Mouse (Mus musculus) retina, embryonic 14.5 days (tissue): Measurements from ENCODE around the gene Fam89b.
"Not testable (repeated sequence)": the region's sequence is repeated elsewhere in the genome, so short reads cannot be mapped to it uniquely, and the experiment has no call there.

Experiments
- DNase-seq: peaks from one replicate; pipeline ENCODE4 v3.0.0-alpha.2; 2015; ENCODE audit warnings: low spot score

The Fam89b gene

DNA sequence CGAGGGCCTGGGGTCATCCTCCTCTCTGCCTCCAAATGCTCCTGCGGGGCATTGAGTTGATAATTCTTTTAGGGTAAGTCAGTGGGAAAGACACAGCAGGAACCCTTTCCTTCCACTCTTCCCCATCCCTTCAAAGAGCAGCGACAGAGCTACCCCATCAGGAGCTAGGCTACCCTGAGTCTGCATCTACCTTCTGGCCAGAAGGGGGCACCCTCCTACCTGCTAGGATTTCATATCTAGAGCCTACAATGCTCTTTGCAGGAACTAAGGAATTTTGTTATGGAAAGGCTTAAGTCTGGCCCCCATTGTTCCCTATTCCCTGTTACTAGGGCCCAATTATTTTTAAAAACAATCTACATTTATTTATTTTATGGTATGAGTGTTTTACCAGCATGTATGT is 18.2 kb downstream of the Fam89b start:
- peak; percentile 76 for DNase-seq

DNA sequence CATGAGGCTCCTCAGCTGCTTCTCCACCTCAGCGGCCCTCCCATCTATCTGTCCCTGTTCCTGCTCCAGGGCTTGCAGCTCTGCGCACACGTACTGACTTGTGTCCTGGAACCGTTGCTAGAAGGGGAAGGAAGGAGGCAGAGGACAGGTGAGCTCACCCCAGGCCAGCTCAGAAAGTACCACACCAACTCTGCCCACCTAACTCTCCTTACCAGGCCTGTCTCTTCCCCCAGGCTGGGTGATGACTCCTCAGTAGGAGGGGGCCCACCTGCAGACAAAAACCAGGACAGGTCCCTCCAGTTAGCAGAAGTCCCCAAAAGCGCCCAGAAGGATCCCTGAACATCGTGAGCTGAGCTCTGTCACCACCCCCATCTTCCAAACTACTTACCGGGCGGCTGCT is 18.9 kb downstream of the Fam89b start:
- DNase-seq, result no peak

GRCm38 (mm10) chr19:5710068-5710467 is 19.4 kb downstream of the Fam89b start:
- no peak for DNase-seq

- no peak for DNase-seq
These were observed 24.5 kb downstream of the Fam89b start for GRCm38 (mm10) chr19:5704801-5705571.

- DNase-seq, result no peak
These were observed 25.2 kb downstream of the Fam89b start, which contains the start of gene Kcnk7 for GRCm38 (mm10) chr19:5704163-5704800. Kcnk7 (plus strand) TSS chr19:5704367.

DNA sequence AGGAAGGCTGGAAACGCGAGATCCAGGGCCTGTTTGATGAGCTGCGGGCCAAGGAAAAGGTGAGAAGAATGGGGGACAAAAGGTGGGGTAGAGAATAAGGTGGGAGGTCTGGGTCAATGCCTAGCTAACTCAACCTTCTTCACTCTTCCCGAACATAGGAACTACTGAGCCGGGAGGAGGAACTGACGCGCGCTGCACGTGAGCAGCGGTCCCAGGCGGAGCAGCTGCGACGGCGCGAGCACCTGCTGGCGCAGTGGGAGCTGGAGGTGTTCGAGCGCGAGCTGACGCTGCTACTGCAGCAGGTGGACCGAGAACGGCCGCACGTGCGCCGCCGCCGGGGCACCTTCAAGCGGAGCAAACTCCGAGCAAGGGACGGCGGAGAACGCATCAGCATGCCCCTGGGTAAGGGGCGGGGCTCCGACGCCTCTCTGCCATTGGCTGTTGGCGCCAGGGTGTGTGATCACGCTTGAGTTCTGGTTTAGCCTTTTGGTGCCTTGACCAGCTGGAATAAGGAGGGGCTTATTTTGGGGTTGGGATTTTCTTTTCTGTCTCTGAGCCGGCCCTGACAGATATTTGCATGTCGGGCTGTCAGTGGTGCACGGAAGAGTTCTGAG is 33.5 kb downstream of the Fam89b start:
- peak; percentile 57 for DNase-seq

DNA sequence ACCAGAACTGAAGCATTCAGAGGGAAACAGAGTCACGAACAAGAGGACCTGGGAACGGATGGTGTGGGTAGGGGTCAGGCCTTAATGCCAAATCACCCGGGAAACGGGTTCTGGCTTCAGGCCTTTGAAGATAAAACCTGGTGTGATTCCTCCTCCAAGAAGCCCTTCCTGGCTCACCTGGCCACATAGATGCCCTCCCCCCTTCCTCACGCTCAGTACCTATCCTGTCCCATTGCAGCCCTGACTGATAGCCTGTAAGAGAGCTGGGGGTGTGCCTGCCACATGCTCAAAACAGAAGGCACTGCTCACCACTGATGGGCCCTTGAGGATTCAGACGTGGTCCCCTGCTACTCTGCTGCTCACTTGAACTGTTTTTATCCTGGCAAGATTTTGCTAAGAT is 35.7 kb downstream of the Fam89b start:
- DNase-seq, result no peak

DNA sequence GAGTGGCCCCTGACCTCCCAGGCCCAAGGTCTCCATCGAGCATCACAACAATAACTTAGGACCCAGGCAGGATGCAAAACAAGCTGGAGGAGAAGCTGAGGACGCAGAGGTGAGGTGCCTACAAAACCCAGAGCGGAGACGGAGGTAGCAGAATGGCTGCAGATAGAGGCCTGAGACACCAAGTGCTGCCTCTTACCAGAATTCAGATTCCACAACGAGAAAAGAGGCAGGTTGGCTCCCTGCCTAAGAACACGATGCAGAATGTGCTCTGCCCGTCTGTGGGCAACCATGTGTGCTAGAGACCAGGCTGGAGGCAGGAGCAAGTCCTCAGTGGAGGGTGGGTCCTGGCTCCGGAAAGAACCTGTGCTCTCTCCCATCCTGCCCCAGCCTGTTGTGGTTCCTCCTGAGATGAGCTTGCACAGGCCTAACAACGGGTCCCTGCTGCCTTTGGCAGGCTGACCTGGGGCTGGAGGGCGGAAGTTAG is 36.5 kb downstream of the Fam89b start:
- no peak for DNase-seq

GRCm38 (mm10) chr19:5692086-5692912 is 37.2 kb downstream of the Fam89b start:
- DNase-seq, result no peak

- no peak for DNase-seq
These were observed 37.9 kb downstream of the Fam89b start for GRCm38 (mm10) chr19:5691601-5692000.

DNA sequence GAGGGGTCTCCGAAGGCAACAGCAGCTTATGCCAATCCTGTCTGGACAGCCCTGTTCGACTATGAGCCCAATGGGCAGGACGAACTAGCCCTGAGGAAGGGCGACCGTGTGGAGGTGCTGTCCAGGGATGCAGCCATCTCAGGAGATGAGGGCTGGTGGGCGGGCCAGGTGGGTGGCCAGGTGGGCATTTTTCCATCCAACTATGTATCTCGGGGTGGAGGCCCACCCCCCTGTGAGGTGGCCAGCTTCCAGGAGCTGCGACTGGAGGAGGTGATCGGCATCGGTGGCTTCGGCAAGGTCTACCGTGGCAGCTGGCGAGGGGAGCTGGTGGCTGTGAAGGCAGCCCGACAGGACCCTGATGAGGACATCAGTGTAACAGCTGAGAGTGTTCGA is 39.1 kb downstream of the Fam89b start:
- DNase-seq, result no peak

GRCm38 (mm10) chr19:5689565-5690342 is 39.7 kb downstream of the Fam89b start:
- DNase-seq, result peak; percentile 71

GRCm38 (mm10) chr19:5689088-5689428 is 40.4 kb downstream of the Fam89b start:
- no peak for DNase-seq

DNA sequence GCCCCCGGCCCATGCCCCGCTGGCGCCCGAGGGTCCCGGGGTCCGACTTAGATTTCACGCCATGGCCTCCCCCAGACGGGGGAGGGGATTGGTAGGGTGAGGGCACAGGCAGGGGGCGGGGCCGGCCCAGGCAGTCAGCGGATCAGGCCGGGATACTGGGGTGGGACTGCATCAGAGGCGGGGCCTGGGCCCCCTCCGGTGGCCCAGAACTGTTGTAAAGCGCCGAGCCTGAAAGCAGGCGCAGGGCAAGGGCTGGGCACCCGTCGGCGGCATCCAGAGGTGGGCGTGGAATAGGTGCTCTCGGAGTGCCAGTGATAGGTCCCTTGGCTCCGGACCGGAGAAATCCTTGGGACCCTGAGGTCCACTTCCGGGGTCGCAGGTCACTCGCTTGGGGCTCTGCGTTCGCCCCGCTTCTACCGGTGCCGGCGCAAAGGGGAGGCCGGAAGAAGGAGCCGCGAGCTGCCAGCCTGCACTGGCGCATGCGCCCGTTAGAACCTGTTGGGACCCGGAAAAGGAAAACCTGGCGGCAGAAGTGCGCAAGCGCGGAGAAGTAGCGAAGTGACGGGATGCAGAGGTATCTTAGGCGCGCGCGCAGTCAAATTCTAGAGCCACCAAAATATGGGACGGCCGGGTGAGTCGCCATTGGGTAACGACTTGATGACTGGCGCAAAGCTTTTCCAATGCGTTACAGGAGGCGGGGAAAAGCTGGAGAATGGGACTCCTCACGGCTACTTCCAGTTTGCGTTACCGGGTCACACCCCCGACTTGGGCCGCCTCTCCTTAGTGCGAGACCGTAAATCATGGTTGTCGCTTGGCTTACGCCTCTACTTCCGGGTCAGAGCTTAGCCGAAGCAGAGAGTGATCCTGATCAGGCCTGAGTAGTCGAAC is 41.0 kb downstream of the Fam89b start, which contains the start of the genes Map3k11 and Pcnx3:
Gene Map3k11 (plus strand): TSS at position 543 of the 888 bp plus-strand sequence.
Gene Pcnx3 (minus strand): TSS at position 709 of the 888 bp plus-strand sequence.
- peak; percentile 97 for DNase-seq

DNA sequence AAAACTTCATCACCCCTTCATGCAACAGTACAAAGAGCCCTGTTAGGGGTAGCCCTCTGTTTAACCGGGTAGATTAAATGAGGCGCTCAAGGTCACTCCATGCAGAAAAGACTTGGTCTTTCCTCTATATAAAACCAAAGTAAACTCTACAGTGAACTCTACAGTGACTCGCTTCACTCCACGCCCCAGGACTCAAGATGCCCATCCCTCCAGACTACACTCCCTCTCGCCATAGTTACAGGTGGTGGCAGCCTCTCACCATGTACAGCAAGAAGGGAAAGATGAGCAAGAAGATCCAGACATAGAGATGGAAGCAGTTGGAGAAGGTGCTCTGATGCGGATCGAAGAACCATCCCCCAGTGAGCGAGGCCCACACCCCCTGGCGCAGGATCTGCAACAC is 41.7 kb downstream of the Fam89b start:
- DNase-seq, result peak; percentile 11

- not testable (repeated sequence) for DNase-seq
These were observed 42.5 kb downstream of the Fam89b start for GRCm38 (mm10) chr19:5686954-5687353.

DNA sequence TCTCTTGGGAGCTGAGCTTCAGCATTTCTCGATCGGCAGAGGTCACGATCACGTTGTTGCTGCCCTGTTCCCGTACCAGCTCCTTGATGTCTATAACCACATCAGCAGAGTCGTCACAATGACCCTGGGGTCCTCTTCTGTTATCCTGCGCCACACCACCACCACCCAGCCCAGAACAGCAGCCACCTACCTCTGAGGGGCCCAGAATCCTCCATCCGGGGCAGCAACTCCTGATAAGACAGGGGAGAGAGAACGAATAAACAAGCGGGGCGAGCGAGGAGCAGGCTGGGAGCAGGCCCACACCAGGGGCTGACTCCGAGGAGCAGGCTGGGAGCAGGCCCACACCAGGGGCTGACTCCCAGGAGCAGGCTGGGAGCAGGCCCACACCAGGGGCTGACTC is 43.0 kb downstream of the Fam89b start:
- no peak for DNase-seq

DNA sequence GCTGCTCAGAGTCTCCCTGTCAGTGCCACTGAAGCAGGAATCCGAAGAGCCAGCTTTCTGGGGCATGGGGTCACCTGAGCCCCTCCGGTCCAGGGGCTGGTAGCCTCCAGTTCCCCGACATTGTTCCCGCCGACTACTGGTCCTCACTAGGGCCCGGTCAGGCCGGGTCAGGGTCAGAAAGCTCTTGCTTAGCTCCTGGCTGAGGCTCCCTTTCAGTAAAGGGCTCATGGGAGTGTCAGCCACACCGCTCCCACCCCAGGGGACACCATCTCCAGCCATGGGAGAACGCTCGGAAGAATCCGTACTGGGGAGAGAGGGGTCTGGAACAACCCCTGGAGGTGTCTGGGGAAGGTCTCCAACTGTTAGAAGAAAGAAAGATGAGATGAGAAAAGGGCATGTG is 43.6 kb downstream of the Fam89b start:
- DNase-seq, result no peak

- DNase-seq, result no peak
These were observed 44.0 kb downstream of the Fam89b start for GRCm38 (mm10) chr19:5685431-5685830.

DNA sequence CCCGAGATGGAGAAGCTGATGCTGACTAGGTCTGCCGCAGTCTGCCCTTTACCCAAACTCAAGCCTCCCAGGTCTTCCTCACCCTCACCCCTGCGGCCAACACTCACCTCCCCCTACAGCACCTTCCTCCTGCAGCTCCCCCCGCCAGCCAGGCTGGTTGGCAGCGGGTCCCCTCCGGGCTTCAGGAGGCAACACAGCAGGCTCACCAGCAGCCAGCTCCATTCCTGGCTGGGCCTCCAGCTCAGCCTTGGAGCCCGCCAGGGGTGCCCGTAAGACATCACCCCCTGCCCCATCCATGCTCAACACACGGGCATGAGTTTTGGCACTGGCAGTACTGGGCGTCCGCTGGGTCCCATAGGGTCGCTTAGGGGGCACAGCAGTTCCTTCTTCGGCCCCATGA is 44.5 kb downstream of the Fam89b start:
- DNase-seq, result no peak
